ENCODE assay signal across 21 mouse cellular contexts in the genomic region with DNA sequence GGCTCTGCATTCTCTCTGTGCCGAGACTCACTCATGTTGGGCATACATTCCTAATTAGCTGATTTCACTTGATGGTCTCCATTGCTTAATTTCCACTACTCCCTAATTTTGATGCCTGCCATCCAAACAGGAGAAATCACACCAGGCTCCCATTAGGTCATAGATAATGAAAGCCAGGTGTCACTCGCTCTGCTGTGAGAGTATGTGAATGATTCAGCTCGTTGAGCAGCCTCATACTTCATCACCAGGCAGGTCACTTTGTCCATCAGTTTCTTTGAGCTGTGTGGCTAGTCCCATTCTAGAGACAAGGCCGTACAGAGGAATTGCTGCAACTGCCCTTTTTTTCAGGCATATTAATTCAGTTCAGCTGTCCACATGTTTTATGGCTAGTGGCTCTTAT.
"Had no signal": no experiment of that assay in that cellular context is flagged by ENCODE, and none has a peak within 500 bp of the region (broad histone marks: within the 10 kb centered on the region; RNA-seq: fewer than 3 reads in every experiment).

No protein-coding gene starts in this region.

- DNase-seq: kidney, adult 2 months; kidney, postnatal 25 days; layer of hippocampus, adult 9-11 months; liver, embryonic 13.5 days; lung, adult 2 months; lung, postnatal 14 days; right cerebral cortex, adult 18-20 months; right cerebral cortex, postnatal 14 days; right cerebral cortex, postnatal 4 days; thymus, adult 2 months; thymus, postnatal 14 days; thymus, postnatal 4 days had no signal

- H3K9ac ChIP-seq: limb, embryonic 13.5 days; liver, embryonic 13.5 days; midbrain, embryonic 12.5 days had no signal

- ATAC-seq: midbrain, embryonic 16.5 days had no signal

- H3K9me3 ChIP-seq: limb, embryonic 10.5 days; limb, embryonic 13.5 days; liver, embryonic 13.5 days; midbrain, embryonic 12.5 days had no signal

- H3K27me3 ChIP-seq: limb, embryonic 13.5 days; liver, embryonic 13.5 days; midbrain, embryonic 12.5 days had no signal

- H3K4me3 ChIP-seq: layer of hippocampus, adult 2 months; limb, embryonic 10.5 days; limb, embryonic 13.5 days; liver, embryonic 13.5 days; midbrain, embryonic 12.5 days; myocyte had no signal

- H3K4me2 ChIP-seq: limb, embryonic 13.5 days; liver, embryonic 13.5 days; midbrain, embryonic 12.5 days had no signal

- H3K36me3 ChIP-seq: liver, embryonic 13.5 days had no signal

- H3K27ac ChIP-seq: kidney, postnatal 0 days; layer of hippocampus, adult 2 months; limb, embryonic 10.5 days; limb, embryonic 13.5 days; liver, embryonic 13.5 days; macrophage; stomach, postnatal 0 days had no signal

- H3K4me1 ChIP-seq: liver, embryonic 13.5 days had no signal
